Mouse (Mus musculus) mouse trophoblast stem cell (cell line): ENCODE results near the gene Stx6.

Source experiments
- in situ Hi-C, 2 experiments: fragments of 300-500 bp; cut with MseI, MboI; formaldehyde crosslinking; loops; 2 replicates in 1 of 2; 3 replicates in 1 of 2; pipeline ENCODE4 v1.15.1; 2025

Stx6 gene

DNA sequence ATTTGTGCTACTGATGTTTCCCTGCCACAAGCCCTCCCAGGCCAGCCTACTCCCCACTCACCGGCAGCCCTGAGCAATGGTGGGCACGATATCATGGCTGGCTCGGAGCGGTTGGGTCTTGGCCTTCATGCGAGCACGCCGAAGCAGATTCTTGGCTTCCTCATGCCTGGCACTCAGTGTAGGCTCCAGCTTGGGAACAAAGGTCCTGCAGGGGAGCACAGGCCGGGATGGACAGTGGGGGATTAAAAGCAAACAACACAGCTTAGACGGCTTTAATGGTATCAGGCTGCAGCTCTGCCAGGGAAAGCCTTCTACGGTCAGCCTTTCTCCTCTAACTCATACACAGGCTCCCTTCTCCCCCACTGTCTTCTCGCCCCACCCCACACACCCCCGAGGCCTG lies 73.9 kb downstream of the Stx6 start:
- in situ Hi-C loops: no loop called here

DNA sequence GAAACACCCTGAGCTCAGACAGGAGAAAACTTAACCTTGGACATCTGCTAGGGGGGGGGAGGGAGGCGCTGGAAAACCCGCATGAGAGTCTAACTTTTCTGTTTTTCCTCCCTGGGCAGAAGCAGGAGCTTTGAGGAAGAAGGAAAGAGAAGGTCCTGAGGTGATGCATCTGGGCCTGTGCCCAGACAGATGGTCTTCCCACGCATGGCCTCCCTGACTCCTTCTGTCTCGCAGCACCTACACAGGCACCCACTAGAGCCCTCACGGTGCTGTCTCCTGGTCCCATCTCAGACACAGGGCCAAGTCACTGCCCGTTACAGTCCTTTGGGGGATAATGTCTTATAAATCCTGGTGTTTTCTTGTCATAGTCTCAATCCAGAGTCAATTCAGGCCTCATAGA lies 74.3 kb downstream of the Stx6 start:
- in situ Hi-C loops: no loop called here

- in situ Hi-C loops: no loop called here
Observed at GRCm38 (mm10) chr1:155233378-155233777, 74.9 kb downstream of the Stx6 start.

GRCm38 (mm10) chr1:155233931-155234607 lies 75.6 kb downstream of the Stx6 start:
- in situ Hi-C loops: no loop called here

DNA sequence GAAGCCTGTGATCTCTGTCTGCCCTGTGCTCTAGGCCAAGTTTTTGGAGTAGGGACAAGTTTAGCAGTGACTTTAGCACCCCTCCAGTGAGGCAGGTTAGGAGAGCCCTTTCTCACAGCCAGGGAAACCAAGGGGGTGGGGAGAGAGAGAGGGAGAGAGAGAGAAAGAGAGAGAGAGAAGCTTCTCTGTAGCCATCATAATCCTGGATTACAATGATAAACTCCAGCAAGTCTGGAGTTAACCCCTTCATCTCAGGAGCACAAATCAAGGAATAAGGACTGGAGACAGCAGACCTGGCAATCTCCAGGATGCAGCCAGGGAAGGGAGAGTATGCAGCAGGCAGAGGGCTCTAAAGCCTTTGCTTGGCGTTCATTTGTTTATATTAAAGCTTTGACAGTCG lies 77.1 kb downstream of the Stx6 start:
- in situ Hi-C loops: no loop called here

GRCm38 (mm10) chr1:155236306-155237024 lies 78.0 kb downstream of the Stx6 start:
- in situ Hi-C loops: no loop called here

DNA sequence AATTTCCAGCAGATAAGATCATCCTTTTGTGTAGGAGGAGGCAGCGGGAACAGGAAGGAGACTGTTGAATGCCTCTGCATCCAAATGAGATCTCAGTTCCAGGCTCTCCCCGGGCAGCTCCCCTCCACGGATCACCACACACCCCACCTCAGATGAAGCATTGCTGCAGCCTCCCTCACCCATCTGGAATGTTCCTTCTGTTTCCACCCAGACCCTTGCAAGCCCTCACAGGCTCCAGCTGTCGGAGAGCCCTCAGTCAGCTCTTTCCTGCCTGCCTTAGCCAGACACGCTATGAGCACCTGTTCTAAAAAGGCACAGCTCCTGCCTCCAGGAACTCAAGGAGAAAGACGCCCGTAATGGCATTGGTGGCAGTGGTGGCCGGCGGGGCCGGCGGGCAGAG lies 78.9 kb downstream of the Stx6 start:
- in situ Hi-C loops: no loop called here

- in situ Hi-C loops: no loop called here
Observed at GRCm38 (mm10) chr1:155238126-155238525, 79.6 kb downstream of the Stx6 start.

GRCm38 (mm10) chr1:155239169-155239568 lies 80.7 kb downstream of the Stx6 start:
- in situ Hi-C loops: no loop called here

DNA sequence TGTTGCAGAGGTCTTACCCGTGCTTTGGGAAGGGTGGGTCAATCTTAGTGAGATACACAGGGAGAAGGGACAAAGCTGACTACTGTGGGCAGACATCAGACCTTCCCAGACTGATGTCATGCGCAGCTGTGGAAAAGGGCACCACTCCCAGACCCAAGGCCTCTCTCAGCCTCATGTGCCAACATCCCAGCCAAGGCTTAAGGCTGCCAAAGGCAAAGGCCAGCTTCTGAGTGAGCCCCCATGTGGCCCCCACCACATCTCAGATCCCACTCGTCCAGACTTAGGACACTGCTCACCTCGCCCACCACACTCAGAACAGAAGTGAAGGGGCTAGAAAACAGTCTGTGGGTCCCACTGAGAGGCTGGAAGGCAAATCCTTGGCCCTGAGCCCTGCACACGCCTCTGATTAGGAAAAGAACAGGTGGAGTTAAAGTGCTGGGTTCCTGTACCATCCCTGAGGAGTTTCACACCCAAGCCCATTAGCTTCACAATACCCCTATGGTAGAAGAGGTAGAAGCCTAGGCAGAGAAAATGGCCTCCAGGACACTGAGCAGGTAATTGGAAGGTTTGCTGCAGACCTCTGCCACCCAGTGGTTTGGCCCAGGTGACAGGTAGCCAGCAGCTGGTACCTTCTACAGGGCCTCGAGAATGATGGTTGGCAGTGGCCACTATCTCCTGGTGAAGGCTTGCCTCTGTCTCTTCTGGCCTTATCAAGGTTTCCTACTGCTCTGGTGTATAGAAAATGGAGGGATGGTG lies 81.6 kb downstream of the Stx6 start:
- in situ Hi-C loops: no loop called here

DNA sequence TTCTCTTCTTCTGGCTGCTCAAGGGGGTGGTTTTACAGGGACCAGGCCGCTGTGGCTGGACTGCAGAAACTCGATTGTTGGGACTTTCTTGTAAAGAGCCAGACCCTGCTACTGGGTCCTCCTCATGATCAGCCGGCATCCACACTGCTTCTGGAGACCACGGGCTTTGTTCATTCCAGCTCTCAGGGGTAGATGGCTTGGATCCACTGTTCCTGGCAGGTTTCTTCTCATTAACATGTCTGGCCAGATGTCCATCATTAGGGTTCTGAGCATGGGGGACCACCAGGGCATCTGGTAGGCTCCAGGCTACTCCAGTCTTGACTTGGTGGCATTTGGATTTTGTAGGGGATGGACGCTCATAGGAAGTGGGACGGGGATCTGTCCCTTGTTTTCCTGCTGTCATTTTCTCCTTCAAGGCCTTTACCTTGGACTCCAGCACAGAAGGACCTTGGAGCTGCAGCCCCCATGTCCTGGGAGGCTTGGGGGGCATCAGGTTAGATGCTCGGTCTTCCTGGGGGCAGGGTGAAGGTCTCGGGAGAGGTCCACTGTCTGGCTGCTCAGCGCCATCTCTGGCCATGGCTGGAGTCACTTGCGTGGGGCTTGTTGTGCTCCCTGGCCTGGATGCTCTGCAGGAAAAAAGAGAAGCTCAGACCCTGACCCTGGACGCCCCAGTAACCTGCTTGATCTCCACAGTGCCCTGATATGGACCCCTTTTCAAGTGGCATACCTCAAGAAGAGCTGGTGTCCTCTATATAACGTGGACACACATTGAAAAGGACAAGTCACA lies 83.4 kb downstream of the Stx6 start:
- in situ Hi-C loops: no loop called here

DNA sequence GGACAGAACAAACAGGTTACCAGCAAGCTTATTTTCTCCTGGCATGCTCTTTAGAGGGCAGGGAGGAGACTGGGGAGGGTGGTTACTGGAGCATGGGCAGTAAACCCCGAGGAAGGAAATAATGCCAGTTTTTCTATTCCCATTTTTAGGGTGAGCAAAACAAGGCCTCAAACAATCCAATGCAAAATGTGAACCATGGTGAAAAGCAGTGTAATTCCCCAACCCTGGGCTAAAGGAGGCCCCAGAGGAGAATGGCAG lies 83.9 kb downstream of the Stx6 start:
- in situ Hi-C loops: no loop called here

DNA sequence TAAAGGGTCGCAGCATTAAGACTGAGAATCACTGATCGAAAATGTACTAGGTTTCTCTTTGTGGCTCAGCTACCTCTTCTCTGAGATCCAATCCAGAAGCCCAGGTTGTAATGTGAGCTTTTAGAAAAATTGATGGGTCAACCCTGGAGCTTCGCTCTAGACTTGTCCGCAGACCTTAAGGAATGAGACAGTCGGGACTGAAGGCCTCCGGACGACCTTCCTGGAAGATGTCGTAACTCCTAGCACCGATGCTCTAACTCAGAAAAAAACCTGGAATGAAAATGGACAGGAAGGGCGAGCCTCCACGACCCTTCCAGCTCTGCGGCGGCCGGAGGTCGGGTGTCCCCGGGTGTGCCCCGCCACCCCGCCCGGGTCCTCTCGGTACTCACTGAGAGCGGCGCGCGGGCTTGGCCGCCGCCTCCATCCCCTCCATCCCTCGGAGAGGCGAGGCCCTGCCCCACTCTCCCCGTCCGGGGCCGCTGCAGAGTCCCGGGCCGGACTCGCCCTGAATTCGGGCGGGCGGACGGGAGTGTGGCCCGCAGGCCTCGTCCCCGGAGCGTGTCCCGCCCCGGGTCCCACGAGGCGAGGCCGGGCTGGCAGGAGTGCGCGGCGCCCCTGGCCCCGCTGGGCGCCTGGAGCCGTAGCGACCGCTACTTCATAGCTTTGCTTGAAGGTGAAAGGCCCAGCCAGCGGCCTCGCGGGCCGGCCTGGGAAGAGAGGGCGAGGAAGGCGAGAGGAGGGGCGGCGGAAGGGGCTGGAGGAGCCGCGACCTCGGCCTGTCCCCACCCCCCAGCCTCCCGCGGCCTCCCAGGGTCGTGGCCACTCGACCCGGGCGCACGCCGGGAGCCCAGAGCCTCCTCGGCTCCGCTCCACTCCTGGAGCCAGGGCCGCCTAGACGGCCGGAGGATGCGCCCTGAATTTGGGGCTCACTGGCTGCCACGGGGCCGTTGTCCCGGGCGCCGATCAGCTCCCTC lies 85.6 kb downstream of the Stx6 start, which contains the start of gene BC034090:
Gene BC034090 (minus strand): TSS at position 648 of the 974 bp plus-strand sequence.
- in situ Hi-C loops: no loop called here

GRCm38 (mm10) chr1:155244771-155245211 lies 86.3 kb downstream of the Stx6 start:
- in situ Hi-C loops: no loop called here

DNA sequence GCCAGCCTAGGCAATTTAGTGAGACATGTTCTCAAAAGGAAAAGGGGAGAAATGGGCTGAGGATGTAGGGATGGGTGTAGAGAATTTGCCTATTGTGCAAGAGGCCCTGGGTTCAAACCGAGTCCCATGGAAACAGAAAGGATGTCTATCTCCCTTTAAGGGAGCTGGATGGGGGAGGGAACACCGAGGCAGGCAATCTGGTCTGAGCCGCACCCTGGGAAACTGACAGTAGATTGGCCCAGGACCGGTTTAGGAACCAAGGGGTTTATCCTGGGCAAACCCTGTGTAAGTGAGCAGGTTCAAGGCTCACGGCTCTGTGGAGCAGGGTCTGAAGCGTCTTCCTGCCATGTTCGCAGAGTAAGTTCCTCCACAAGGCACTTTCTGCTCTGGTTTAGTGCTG lies 87.0 kb downstream of the Stx6 start:
- in situ Hi-C loops: no loop called here

- in situ Hi-C loops: no loop called here
Observed at GRCm38 (mm10) chr1:155247441-155247840, 88.9 kb downstream of the Stx6 start.

DNA sequence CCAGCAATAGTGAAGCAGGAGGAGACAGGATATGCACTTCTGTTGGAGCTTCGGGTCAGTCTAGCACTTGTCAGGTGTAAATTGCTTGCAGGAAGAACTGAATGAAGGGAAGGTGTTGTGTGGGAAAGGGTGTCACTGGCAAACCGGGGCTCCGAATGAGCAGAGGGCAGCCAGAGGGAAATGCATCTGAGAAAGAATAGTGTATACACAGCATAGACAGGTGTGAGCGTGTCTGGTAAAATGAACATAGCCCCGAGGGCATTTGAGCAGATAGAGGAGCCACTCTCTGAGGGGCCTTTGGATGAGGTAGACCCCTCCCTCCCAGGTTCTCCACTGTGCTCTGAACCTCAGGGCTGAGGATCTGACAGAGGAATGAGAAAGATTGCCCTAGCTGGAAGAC lies 89.5 kb downstream of the Stx6 start:
- in situ Hi-C loops: no loop called here

- in situ Hi-C loops: no loop called here
Observed at GRCm38 (mm10) chr1:155249896-155250295, 91.4 kb downstream of the Stx6 start.

DNA sequence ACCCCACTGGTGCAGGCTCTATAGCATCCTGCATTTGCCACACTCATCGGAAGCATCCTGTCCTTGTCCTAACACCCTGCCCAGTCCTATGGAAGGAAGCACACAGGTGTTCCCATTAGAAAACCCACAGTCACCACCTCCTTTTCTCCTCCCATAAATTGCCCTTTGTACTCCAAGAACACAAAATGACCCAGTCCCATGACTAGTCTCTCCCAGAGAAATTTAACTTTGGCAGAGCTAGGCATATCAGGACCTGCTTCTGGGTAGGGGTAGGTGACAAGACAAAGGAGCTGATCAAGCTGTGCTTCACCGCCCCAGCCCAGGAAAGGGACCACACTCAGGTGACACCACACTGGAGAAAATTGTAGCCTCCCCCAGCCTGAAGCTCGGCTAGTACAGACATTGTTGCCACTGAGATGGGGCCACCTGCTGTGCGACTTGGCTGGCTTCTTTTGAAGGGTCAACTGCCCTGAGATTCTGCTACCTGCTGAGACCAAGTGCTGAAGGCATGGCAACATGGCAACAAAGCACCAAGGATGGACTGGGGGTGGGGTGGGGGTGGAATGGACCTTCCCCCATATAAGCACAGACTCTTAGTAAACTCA lies 92.1 kb downstream of the Stx6 start:
- in situ Hi-C loops: no loop called here

DNA sequence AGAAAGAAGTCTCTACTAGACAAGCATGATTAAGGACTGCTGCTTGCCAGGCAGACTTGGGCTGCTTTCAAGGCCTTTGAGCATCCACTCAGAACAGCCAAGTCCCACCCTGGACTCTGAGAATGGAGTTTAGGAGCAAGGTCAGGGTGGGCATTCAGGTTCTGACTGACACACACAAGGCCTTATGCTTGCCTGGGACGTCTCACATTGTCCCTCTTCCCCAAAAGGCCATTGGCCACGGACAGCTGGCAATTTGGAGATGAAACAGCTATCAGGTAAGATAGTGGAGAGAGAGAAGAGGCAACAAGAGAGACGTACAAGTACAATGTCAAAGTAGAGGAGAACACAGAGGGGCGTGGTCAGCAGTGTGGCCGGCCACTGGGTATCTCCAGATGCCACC lies 93.1 kb downstream of the Stx6 start:
- in situ Hi-C loops: no loop called here
